8 mouse cellular contexts compared by ENCODE assay signal in the genomic region with DNA sequence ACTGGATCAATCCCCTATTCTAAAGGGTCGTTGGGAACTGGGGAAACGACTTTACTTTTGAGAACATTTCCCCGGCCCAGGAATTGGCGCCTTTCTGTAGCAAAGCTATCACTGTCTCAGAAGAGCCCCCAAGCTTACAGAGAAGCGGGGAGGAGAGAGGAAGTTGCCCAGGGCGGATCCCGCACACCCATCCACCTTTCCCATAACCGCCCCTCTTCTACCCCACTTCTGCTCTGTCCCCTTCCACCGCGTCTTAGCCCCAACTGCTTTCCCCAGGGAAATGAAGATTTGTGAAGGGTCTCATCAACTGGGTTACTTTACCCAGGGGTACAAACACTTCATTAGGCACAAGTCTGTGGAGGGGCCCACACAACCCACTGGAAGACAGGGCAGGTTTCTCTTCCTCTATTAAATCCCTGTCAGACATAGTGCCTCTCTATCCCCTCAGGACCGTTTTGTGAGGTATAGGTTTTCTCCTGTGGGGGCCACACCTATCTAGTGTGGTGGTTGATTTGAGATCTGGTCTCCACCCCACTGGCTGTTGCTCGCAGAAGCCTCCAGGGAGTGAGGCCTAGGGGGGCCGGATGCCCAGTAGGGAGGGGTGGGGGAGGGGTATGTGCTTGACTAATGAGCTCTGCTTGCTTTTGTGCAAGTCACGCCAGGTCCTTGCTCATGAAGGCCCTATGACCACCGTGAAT. TPM values are rescaled to one million over a fixed set of nuclear protein-coding genes. Genes with fewer than 3 reads are reported as not detected.
DNase-seq lines count a peak whose midpoint lies in the region; ATAC-seq and TF ChIP-seq lines count a peak whose summit lies in the region.

No protein-coding gene starts in this region.

- no peak overlapping the region for H3K27ac ChIP-seq in forebrain, embryonic 14.5 days (ENCODE audit: low read depth, low read length)
- H3K27ac ChIP-seq in hindbrain, embryonic 16.5 days (ENCODE audit: low read depth, low read length) = no peak overlapping the region
- H3K27ac ChIP-seq in liver, embryonic 14.5 days = peak overlapping the region; percentile 18

- no peak for TF ChIP-seq CTCF in E14TG2a.4 (conservative IDR thresholded peaks at IDR 0.05; ENCODE audit: low read length)
- TF ChIP-seq CTCF in liver, embryonic 14.5 days (IDR thresholded peaks at IDR 0.05; ENCODE audit: low read depth) = no peak

- no peak for TF ChIP-seq EP300 in liver, embryonic 14.5 days (IDR thresholded peaks at IDR 0.05; ENCODE audit: low read depth)

- DNase-seq in adrenal gland, postnatal 10 days = peak; percentile 53
- peak; percentile 46 for DNase-seq in forebrain, embryonic 14.5 days (ENCODE audit: low spot score)
- DNase-seq in liver, embryonic 14.5 days (ENCODE audit: low read depth in 3 of 3, low spot score in 3 of 3) = peak; percentile 43 to 63 (median 52)
- peak; percentile 74 for DNase-seq in naive thymus-derived CD4-positive, alpha-beta T cell, adult 2 months (ENCODE audit: low read depth)
- DNase-seq in thymus, postnatal 25 days = peak; percentile 43
- DNase-seq in urinary bladder, postnatal 4 days (ENCODE audit: low spot score in 2 of 2) = no peak

- H3K9ac ChIP-seq in forebrain, embryonic 14.5 days (ENCODE audit: low read length) = peak overlapping the region; percentile 46
- H3K9ac ChIP-seq in hindbrain, embryonic 16.5 days (ENCODE audit: low read depth, low read length) = peak overlapping the region; percentile 52
- peak overlapping the region; percentile 79 for H3K9ac ChIP-seq in liver, embryonic 14.5 days (replicated peaks)

- H3K27me3 ChIP-seq in E14TG2a.4 (ENCODE audit: insufficient read depth, low read length) = no peaks in the 10 kb centered on the region
- H3K27me3 ChIP-seq in forebrain, embryonic 14.5 days (replicated peaks; ENCODE audit: control insufficient read depth, insufficient read depth, low read length) = no peaks in the 10 kb centered on the region
- H3K27me3 ChIP-seq in hindbrain, embryonic 16.5 days (replicated peaks; ENCODE audit: control insufficient read depth, insufficient read depth, low read length) = no peaks in the 10 kb centered on the region
- H3K27me3 ChIP-seq in liver, embryonic 14.5 days (ENCODE audit: control insufficient read depth, insufficient read depth, low read length) = no peaks in the 10 kb centered on the region

- peaks cover 37% of the 10 kb centered on the region for H3K4me1 ChIP-seq in E14TG2a.4 (replicated peaks; ENCODE audit: low read depth, low read length)
- H3K4me1 ChIP-seq in forebrain, embryonic 14.5 days (ENCODE audit: control insufficient read depth, insufficient read depth, low read length) = no peaks in the 10 kb centered on the region
- no peaks in the 10 kb centered on the region; the same call in 1 of the 2 replicates for H3K4me1 ChIP-seq in hindbrain, embryonic 16.5 days (ENCODE audit: control insufficient read depth, insufficient read depth, low read depth, low read length)
- H3K4me1 ChIP-seq in liver, embryonic 14.5 days (replicated peaks; ENCODE audit: control insufficient read depth in 2 of 2, insufficient read depth in 2 of 2, low read length in 1 of 2) = peaks cover 3 to 7% of the 10 kb centered on the region in 2 experiments

- peak; percentile 47 for ATAC-seq in forebrain, embryonic 14.5 days
- ATAC-seq in hindbrain, embryonic 16.5 days = peak; percentile 34; the same call in 1 of the 2 replicates
- ATAC-seq in liver, embryonic 14.5 days (ENCODE audit: insufficient read depth) = peak; percentile 76

- WGBS in forebrain, embryonic 14.5 days = 28% methylated on average over 15 of the region's 15 CpGs
- 21% methylated on average over 15 of the region's 15 CpGs for WGBS in hindbrain, embryonic 16.5 days
- WGBS in liver, embryonic 14.5 days (ENCODE audit: insufficient replicate concordance) = 13% methylated on average over 15 of the region's 15 CpGs

- no peaks in the 10 kb centered on the region for H3K9me3 ChIP-seq in E14TG2a.4 (ENCODE audit: low read length)
- H3K9me3 ChIP-seq in forebrain, embryonic 14.5 days (replicated peaks; ENCODE audit: control insufficient read depth, low read length) = no peaks in the 10 kb centered on the region
- H3K9me3 ChIP-seq in hindbrain, embryonic 16.5 days (ENCODE audit: control insufficient read depth, low read length) = no peaks in the 10 kb centered on the region
- no peaks in the 10 kb centered on the region for H3K9me3 ChIP-seq in liver, embryonic 14.5 days (ENCODE audit: control insufficient read depth, low read length)

- H3K4me3 ChIP-seq in E14TG2a.4 (replicated peaks; ENCODE audit: low read length) = peak overlapping the region; percentile 80
- peak overlapping the region; percentile 36 for H3K4me3 ChIP-seq in forebrain, embryonic 14.5 days (ENCODE audit: low read depth, low read length)
- peak overlapping the region; percentile 47 for H3K4me3 ChIP-seq in hindbrain, embryonic 16.5 days (ENCODE audit: low read length)
- H3K4me3 ChIP-seq in liver, embryonic 14.5 days (ENCODE audit: insufficient read depth in 1 of 2, low read depth in 2 of 2, low read length in 2 of 2) = peak overlapping the region; percentile 64 to 66

- H3K4me2 ChIP-seq in forebrain, embryonic 14.5 days (ENCODE audit: low read length) = peak overlapping the region; percentile 56
- H3K4me2 ChIP-seq in hindbrain, embryonic 16.5 days (ENCODE audit: low read length) = peak overlapping the region; percentile 72
- H3K4me2 ChIP-seq in liver, embryonic 14.5 days (ENCODE audit: low read depth) = peak overlapping the region; percentile 71

- no peaks in the 10 kb centered on the region for H3K36me3 ChIP-seq in E14TG2a.4 (ENCODE audit: insufficient read depth, low read length)
- no peaks in the 10 kb centered on the region for H3K36me3 ChIP-seq in forebrain, embryonic 14.5 days (ENCODE audit: control insufficient read depth, insufficient read depth, low read length)
- no peaks in the 10 kb centered on the region for H3K36me3 ChIP-seq in hindbrain, embryonic 16.5 days (ENCODE audit: control insufficient read depth, insufficient read depth, low read length)
- no peaks in the 10 kb centered on the region for H3K36me3 ChIP-seq in liver, embryonic 14.5 days (replicated peaks; ENCODE audit: control insufficient read depth, insufficient read depth, low read depth)

RNA-seq across cellular contexts. Expression of a gene that starts 0.8 kb away (rescaled TPM):
- 100 to 1,000 TPM; 145 to 150 TPM for total RNA-seq in adrenal gland, postnatal 10 days (2021)
- polyA plus RNA-seq in forebrain, embryonic 14.5 days (2014; fragmentation: Nextera tagmentation; extraction: Ambion mirVana) = 39.5 and 45.1 TPM in 2 replicates
- 35.5 and 50.2 TPM in 2 replicates for polyA plus RNA-seq in hindbrain, embryonic 16.5 days (2015; fragmentation: Nextera tagmentation; extraction: Ambion mirVana)
- 25.1 and 32.4 TPM in 2 replicates for polyA plus RNA-seq in liver, embryonic 14.5 days (2012; rRNA removed)
- polyA plus RNA-seq in liver, embryonic 14.5 days (2014; fragmentation: Nextera tagmentation; extraction: Ambion mirVana) = 53.0 and 53.3 TPM in 2 replicates

Comparison
In these comparisons a context has a peak if more than half of its experiments do, and no peak if none do; other contexts are left out.
1. DNase-seq: peak in adrenal gland, postnatal 10 days (single experiment), forebrain, embryonic 14.5 days (single experiment), liver, embryonic 14.5 days (3 of 3), naive thymus-derived CD4-positive, alpha-beta T cell, adult 2 months (single experiment) and thymus, postnatal 25 days (single experiment); none in urinary bladder, postnatal 4 days (0 of 2).
2. Peak in every context shown above with its lines, with median percentiles within 50 percentile points of each other: H3K4me3 ChIP-seq, ATAC-seq, H3K4me2 ChIP-seq and H3K9ac ChIP-seq.